Mouse (Mus musculus) forebrain, embryonic 15.5 days (tissue): ENCODE measurements around the gene Kcng4. TPM values are rescaled to one million over a fixed set of nuclear protein-coding genes. Genes with fewer than 3 reads are reported as not detected.
A peak's percentile ranks its signal among the peaks of the same experiment; 100 is the strongest.

ENCODE experiments used
- ATAC-seq: fragments of 200-750 bp; cut with Nextera tagmentation; replicated peaks from 2 replicates; pipeline ENCODE4 v1.8.0; 2017; ENCODE audit warnings: mild to moderate bottlenecking, moderate TSS enrichment, moderate library complexity
- H3K27ac ChIP-seq: fragments of 300-500 bp; sonication (generic); replicated peaks from 2 replicates; pipeline ENCODE4 v1.5.1; 2015; ENCODE audit warnings: mild to moderate bottlenecking, inconsistent platforms
- H3K27me3 ChIP-seq: fragments of 300-500 bp; sonication (generic); 2 replicates; pipeline ENCODE4 v1.6.1; 2015; ENCODE audit warnings: inconsistent platforms
- H3K36me3 ChIP-seq: fragments of 300-500 bp; sonication (generic); 2 replicates; pipeline ENCODE4 v1.6.1; 2015; ENCODE audit warnings: mild to moderate bottlenecking, inconsistent platforms
- H3K4me1 ChIP-seq: fragments of 300-500 bp; sonication (generic); 2 replicates; pipeline ENCODE4 v1.6.1; 2015; ENCODE audit warnings: inconsistent platforms
- H3K4me2 ChIP-seq: fragments of 300-500 bp; sonication (generic); replicated peaks from 2 replicates; pipeline ENCODE4 v1.6.1; 2015; ENCODE audit warnings: mild to moderate bottlenecking, inconsistent platforms
- H3K4me3 ChIP-seq: fragments of 300-500 bp; sonication (generic); 2 replicates; pipeline ENCODE4 v1.5.1; 2015; ENCODE audit warnings: mild to moderate bottlenecking, inconsistent platforms
- H3K9ac ChIP-seq: fragments of 300-500 bp; sonication (generic); replicated peaks from 2 replicates; pipeline ENCODE4 v1.6.1; 2015; ENCODE audit warnings: mild to moderate bottlenecking, inconsistent platforms
- H3K9me3 ChIP-seq: fragments of 300-500 bp; sonication (generic); 2 replicates; pipeline ENCODE4 v1.6.1; 2016; ENCODE audit warnings: inconsistent platforms
- WGBS: fragments of 180-500 bp; shearing (Covaris S2); methylation state at CpG from one replicate; pipeline ENCODE4 v1.1.7; 2015; ENCODE audit warnings: mixed read lengths; 5-methylcytosine and 5-hydroxymethylcytosine counted together
- polyA plus RNA-seq: library from polyadenylated mRNA; unstranded; fragments of >200 nt; fragmentation: Nextera tagmentation; extraction: Ambion mirVana; gene quantifications from 2 replicates; pipeline ENCODE4 v1.2.1, GENCODE M21; 2015

The Kcng4 gene
- polyA plus RNA-seq, 1 experiment from 2014 or later, result 0.28 TPM

DNA sequence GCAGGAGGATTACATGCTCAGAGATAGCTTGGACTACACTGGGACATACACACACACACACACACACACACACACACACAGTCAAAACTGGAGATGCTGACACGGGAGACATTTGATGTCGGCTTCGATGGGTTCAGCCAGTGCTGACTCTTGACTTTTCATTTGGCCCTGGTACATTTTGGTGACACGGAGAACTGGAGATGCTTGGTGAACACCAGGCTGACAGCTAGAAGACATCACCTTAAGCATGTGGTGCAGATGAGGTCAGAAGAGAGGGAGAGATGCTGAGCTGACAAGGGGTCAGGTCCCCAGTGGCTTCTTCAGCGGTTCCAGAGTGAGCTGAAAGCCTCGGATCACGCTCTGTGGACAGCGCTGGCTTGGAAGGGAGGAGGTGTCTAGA, 12.4 kb downstream of the Kcng4 start:
- Histone ChIP-seq H3K27ac (no peak overlapping the region), H3K36me3 (no peaks in the 10 kb centered on the region), H3K27me3 (no peaks in the 10 kb centered on the region), H3K4me2 (no peak overlapping the region), H3K4me3 (no peak overlapping the region), H3K9me3 (no peaks in the 10 kb centered on the region), H3K9ac (no peak overlapping the region), H3K4me1 (no peaks in the 10 kb centered on the region)
- no peak for ATAC-seq
- WGBS, result 89% methylated on average over 8 of the region's 8 CpGs

DNA sequence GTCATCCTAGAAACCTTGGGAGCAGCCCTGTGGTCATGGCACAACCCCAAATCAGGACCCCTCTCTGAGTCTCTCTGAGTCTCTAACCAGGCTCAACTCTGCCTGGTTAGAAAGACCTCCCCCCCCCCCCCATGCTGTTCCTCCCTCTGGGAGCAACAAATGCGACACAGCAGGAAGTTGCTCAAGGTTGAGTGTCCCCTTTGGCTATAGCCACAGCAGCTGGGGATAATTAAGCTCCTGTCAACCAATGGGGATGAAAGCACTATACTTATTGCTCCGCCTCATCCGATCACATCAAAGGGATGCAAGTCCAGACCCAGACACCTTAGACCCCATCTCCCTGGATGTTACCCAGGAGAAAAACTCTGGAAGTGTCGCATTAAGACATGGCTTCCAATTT, 12.9 kb downstream of the Kcng4 start:
- 52% methylated on average over 4 of the region's 4 CpGs for WGBS
- ATAC-seq, result no peak
- no peak overlapping the region for H3K4me3 ChIP-seq
- H3K9ac ChIP-seq, result no peak overlapping the region
- H3K27ac ChIP-seq, result no peak overlapping the region
- no peaks in the 10 kb centered on the region for H3K9me3 ChIP-seq
- H3K4me2 ChIP-seq, result no peak overlapping the region
- H3K36me3 ChIP-seq, result no peaks in the 10 kb centered on the region
- no peaks in the 10 kb centered on the region for H3K27me3 ChIP-seq
- H3K4me1 ChIP-seq, result no peaks in the 10 kb centered on the region

DNA sequence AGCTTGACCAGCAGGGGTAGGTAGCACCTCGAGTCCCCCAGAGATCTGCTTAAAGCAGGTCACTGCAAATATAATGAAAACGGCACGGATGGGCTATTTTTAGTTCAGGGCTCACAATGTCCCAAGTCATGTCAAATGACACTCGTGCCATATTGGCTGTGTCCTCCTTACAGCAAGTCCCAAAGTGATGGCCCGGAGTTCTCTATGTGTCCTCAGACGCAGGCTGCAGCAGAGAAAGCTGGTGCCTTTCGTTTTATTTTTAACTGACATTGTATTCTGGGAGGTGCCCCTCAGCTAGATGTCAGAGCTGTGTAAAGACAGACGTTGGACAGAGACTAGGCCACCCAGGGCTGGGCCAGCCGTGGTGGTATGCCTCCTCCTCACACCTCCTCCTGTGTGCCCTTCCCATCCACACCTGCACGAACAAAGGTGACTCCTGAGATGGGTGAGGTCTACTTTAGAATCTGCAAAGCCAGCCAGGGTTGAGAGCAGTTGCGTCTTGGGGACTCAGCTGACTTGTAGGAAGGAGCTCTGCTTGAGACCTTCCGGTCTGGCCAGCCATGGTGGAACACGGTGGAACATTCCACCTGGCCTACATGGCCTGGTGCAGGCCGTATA, 14.5 kb downstream of the Kcng4 start:
- H3K9ac ChIP-seq, result no peak overlapping the region
- no peak for ATAC-seq
- WGBS, result 89% methylated on average over 14 of the region's 14 CpGs
- H3K9me3 ChIP-seq, result no peaks in the 10 kb centered on the region
- H3K27ac ChIP-seq, result no peak overlapping the region
- no peaks in the 10 kb centered on the region for H3K4me1 ChIP-seq
- no peak overlapping the region for H3K4me3 ChIP-seq
- H3K36me3 ChIP-seq, result no peaks in the 10 kb centered on the region
- no peak overlapping the region for H3K4me2 ChIP-seq
- H3K27me3 ChIP-seq, result no peaks in the 10 kb centered on the region

DNA sequence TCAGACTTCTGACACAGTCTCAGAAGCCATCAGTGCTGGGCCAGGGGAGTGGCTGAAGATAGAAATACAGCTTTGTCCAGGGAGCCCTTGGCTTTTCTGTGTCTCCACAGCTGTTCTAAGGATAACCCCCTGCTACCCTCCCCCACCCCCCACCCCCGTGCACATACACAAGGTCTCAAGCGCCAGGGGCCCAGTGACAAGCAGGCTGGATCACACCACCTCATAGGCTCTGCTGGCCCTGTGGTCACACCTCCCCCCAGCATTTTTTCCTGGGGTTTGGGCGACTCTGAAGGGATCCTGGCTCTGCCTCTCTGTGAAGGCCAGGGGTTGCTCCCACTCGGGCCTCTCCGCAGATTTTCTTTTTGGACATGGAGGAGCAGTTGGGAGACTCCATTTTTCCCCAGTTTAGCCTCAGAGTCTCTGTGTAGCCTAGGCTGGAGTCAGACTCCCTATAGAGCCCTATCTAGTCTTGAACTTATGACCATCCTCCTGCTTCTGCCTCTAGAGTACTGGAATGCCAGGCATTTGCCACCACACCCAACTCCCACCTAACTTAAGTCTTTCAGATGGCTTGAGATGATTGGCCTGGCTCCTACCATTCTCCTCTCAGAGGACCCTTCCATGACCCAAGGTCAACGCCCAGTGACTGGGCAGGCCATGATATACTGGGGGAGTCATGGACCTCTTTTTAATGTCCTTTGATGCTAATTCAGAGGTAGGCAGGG, 15.2 kb downstream of the Kcng4 start:
- no peak overlapping the region for H3K4me2 ChIP-seq
- H3K36me3 ChIP-seq, result no peaks in the 10 kb centered on the region
- no peaks in the 10 kb centered on the region for H3K9me3 ChIP-seq
- no peak overlapping the region for H3K4me3 ChIP-seq
- H3K27ac ChIP-seq, result no peak overlapping the region
- no peaks in the 10 kb centered on the region for H3K4me1 ChIP-seq
- ATAC-seq, result no peak
- no peak overlapping the region for H3K9ac ChIP-seq
- no peaks in the 10 kb centered on the region for H3K27me3 ChIP-seq
- 79% methylated on average over 6 of the region's 6 CpGs for WGBS

DNA sequence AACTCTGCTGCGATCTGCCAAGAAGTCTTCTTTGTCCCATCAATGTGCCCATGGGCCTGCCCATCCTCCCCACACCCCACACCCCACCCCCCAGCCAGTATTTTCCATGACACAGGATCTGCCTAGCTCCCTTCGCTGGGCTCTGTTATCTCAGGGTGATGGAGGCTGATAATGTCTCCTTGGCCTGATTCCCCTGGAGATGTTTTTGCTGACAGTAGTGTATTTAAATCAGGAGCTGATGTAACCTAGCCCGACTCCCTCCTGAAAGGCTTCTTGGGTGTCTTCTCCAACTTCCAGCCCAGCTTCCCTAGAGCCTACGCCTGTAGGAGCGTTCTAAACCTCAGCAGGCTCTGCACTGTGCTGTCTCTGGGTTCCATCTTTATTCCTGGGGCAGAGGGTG, 16.6 kb downstream of the Kcng4 start:
- Histone ChIP-seq H3K27ac (no peak overlapping the region), H3K4me3 (no peak overlapping the region), H3K9ac (no peak overlapping the region), H3K4me1 (no peaks in the 10 kb centered on the region), H3K27me3 (no peaks in the 10 kb centered on the region), H3K9me3 (no peaks in the 10 kb centered on the region), H3K36me3 (no peaks in the 10 kb centered on the region), H3K4me2 (no peak overlapping the region)
- no peak for ATAC-seq
- 70% methylated on average over 5 of the region's 5 CpGs for WGBS

DNA sequence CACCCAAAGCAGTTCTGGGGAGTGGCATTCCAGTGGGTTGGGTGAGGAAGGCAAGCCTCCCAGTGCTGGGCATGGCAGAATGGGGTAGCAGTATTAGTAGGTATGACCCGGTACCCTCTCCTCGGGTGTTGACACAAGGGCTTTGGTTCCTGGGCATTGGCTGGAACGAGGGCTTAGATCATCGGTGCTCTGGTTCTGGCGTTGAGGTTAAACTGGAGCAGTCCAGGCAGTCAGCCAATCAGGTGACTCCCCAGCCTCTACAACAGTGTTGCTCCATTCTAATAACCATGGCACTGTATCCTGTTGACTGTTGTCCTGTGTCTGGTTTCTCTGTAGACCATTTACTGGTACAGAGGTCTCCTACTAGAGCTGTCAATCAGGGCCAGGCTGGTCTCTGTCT, 17.9 kb downstream of the Kcng4 start:
- no peak overlapping the region for H3K27ac ChIP-seq
- H3K4me2 ChIP-seq, result no peak overlapping the region
- H3K27me3 ChIP-seq, result no peaks in the 10 kb centered on the region
- no peaks in the 10 kb centered on the region for H3K36me3 ChIP-seq
- H3K4me3 ChIP-seq, result no peak overlapping the region
- no peak for ATAC-seq
- H3K4me1 ChIP-seq, result no peaks in the 10 kb centered on the region
- H3K9me3 ChIP-seq, result no peaks in the 10 kb centered on the region
- H3K9ac ChIP-seq, result no peak overlapping the region
- WGBS, result 87% methylated on average over 5 of the region's 5 CpGs

DNA sequence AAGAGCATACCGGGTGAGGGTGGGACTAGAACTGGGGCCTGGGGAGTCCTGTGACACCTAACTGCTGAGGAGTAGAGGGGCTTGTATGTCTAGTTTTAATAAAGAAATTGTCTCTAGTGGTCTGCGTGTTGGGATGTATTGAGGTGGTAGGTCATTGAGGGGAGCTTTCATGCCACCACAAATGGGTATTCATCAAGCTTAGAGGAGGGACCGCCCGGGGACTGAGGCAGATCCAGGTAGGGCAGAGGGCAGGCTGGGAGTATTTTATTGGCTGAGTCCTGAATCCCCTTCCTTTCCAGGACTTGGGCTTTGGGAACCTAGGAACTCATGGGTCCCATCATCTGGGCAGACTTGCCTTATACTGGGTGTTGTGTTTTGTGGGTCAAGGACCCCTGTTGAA, 18.7 kb downstream of the Kcng4 start:
- no peak overlapping the region for H3K4me3 ChIP-seq
- no peaks in the 10 kb centered on the region for H3K4me1 ChIP-seq
- H3K27ac ChIP-seq, result no peak overlapping the region
- H3K27me3 ChIP-seq, result no peaks in the 10 kb centered on the region
- H3K9me3 ChIP-seq, result no peaks in the 10 kb centered on the region
- no peak overlapping the region for H3K4me2 ChIP-seq
- no peak for ATAC-seq
- H3K9ac ChIP-seq, result no peak overlapping the region
- no peaks in the 10 kb centered on the region for H3K36me3 ChIP-seq
- 88% methylated on average over 4 of the region's 4 CpGs for WGBS

DNA sequence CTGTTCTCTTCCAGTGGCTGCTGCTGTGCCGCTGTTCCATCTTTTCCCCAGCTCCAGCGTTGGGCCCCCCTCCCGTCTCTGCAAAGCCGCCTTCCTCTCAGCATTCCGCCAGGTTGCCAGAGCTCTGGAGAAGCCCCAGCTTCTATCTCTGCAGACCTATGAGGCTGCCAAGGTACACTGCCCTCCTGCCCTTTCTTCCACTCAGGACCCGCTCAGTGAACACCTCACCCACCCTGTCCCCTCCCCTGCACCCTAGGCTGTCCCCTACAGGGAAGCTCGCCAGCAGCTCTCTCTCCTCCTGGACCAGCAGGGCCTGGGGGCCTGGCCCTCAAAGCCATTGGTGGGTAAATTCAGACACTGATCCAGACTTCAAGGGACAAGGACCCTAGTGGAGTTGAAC, 19.1 kb downstream of the Kcng4 start:
- Histone ChIP-seq H3K4me2 (no peak overlapping the region), H3K27me3 (no peaks in the 10 kb centered on the region), H3K9ac (no peak overlapping the region), H3K9me3 (no peaks in the 10 kb centered on the region), H3K36me3 (no peaks in the 10 kb centered on the region), H3K4me1 (no peaks in the 10 kb centered on the region), H3K4me3 (no peak overlapping the region), H3K27ac (no peak overlapping the region)
- WGBS, result 66% methylated on average over 6 of the region's 7 CpGs
- ATAC-seq, result no peak

DNA sequence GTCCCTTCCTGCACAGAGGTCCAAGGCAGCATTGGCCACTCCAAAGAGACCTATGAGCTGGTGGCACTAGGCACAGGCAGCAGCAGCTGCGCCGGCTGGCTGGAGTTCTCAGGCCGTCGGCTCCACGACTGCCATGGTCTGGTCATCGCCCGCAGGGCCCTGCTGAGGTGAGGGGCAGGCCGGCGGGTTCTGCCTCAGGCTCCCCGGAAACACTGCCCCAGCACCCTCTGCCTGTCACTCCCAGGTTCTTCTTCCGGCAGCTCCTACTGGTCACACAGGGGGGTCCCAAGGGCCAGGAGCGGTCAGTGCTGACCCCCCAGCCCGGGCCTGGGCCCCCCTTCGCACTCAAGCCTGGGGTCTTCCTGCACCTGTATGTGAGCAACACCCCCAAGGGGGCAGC, 20.4 kb downstream of the Kcng4 start:
- no peaks in the 10 kb centered on the region for H3K9me3 ChIP-seq
- no peaks in the 10 kb centered on the region for H3K27me3 ChIP-seq
- no peak overlapping the region for H3K4me3 ChIP-seq
- ATAC-seq, result no peak
- no peaks in the 10 kb centered on the region for H3K4me1 ChIP-seq
- H3K27ac ChIP-seq, result no peak overlapping the region
- no peak overlapping the region for H3K9ac ChIP-seq
- H3K36me3 ChIP-seq, result no peaks in the 10 kb centered on the region
- H3K4me2 ChIP-seq, result no peak overlapping the region
- WGBS, result 82% methylated on average over 14 of the region's 14 CpGs

DNA sequence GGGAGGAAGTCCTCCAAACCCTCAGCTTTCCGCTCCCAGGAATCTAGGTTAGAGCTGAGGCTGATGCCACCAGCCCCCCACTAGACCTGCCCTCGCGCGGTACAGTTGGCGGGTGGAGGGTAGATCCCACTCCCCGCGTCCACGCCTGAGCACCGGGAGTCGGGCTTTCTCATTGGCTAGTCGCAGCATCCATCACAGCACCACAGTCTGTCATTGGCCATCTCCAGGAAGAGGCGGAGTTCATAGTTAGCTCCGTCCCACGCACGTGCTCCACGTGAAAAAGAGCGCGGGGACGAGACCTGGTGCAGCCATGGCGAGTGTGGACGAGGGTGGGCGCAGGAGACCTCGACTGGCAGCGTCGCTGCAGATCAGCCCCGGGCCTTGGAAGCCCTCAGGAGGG, 23.0 kb downstream of the Kcng4 start, which contains the start of gene Adad2:
Gene Adad2, plus strand, starts transcription at position 277 of the 400 bp plus-strand sequence.
- no peaks in the 10 kb centered on the region for H3K36me3 ChIP-seq
- no peak for ATAC-seq

DNA sequence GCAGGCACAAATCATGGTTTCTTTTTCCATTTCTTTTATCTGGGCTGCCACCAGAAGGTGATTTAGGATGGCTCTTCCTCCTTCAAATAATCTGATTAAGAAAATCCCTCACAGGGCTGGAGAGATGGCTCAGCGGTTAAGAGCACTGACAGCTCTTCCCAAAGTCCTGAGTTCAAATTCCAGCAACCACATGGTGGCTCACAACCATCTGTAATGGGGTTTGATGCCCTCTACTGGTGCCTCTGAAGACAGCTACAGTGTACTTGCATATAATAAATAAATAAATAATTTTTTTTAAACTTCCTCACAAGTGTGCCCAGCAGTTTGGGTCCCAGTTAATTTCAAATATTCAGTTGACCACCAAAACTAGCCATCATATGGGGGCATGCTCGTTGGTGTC, 29.3 kb downstream of the Kcng4 start:
- Histone ChIP-seq H3K4me1 (peaks cover 15% of the 10 kb centered on the region), H3K27ac (no peak overlapping the region), H3K36me3 (peaks cover 14% of the 10 kb centered on the region), H3K27me3 (no peaks in the 10 kb centered on the region), H3K9me3 (no peaks in the 10 kb centered on the region), H3K4me3 (no peak overlapping the region), H3K4me2 (no peak overlapping the region), H3K9ac (no peak overlapping the region)
- no peak for ATAC-seq
- 85% methylated on average over 2 of the region's 2 CpGs for WGBS

More for the DNA sequence above, 23.0 kb downstream of the Kcng4 start, which contains the start of gene Adad2:
- Histone ChIP-seq H3K4me2 (no peak within 1 kb of the TSS), H3K9ac (no peak within 1 kb of the TSS), H3K27me3 (no peaks in the 10 kb centered on the region), H3K27ac (no peak within 1 kb of the TSS), H3K9me3 (no peaks in the 10 kb centered on the region), H3K4me3 (no peak within 1 kb of the TSS), H3K4me1 (no peaks in the 10 kb centered on the region)
- 85% methylated on average over 26 of the region's 26 CpGs for WGBS

DNA sequence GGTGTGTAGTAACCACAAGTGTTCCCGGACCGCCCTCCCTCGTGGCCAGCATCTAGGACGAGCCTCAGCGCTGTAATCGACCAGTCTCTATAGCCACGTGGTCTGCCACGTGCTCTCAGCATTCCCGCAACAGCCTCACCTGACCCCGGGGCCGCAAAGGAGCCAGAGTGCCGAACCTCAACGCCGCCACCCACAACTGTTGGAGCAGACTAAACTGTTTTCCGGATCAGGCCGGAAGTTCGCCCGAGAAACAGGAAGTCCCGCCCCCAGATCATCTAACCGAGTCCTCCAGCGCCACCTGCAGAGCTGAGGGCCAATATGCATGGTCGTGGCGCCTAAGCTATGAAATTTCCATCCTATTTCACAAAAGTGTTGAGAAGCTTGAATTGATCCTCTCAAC, 30.5 kb downstream of the Kcng4 start, which contains the start of gene Taf1c:
Gene Taf1c, minus strand, starts transcription at position 227 of the 400 bp plus-strand sequence.
- peak within 1 kb of the TSS; percentile 92 for H3K4me3 ChIP-seq
- no peaks in the 10 kb centered on the region for H3K9me3 ChIP-seq
- H3K4me2 ChIP-seq, result peak within 1 kb of the TSS; percentile 85
- WGBS, result under 1% methylated on average over 23 of the region's 23 CpGs
- H3K4me1 ChIP-seq, result peaks cover 15% of the 10 kb centered on the region
- peak within 1 kb of the TSS; percentile 74 for H3K9ac ChIP-seq
- peak within 1 kb of the TSS; percentile 60 for H3K27ac ChIP-seq
- ATAC-seq, result peak; percentile 82
- no peaks in the 10 kb centered on the region for H3K27me3 ChIP-seq
- peaks cover 25% of the 10 kb centered on the region for H3K36me3 ChIP-seq
